Mouse (Mus musculus) midbrain, postnatal 0 days (tissue): ENCODE measurements around the gene Aim2. TPM values are rescaled to one million over a fixed set of nuclear protein-coding genes. Genes with fewer than 3 reads are reported as not detected.
"Not testable (repeated sequence)": the region's sequence is repeated elsewhere in the genome, so short reads cannot be mapped to it uniquely, and the experiment has no call there.

ENCODE experiments used
- ATAC-seq: fragments of 200-750 bp; cut with Nextera tagmentation; 2 replicates; pipeline ENCODE4 v1.8.0; 2017; ENCODE audit warnings: moderate number of reproducible peaks, mild to moderate bottlenecking, moderate TSS enrichment, moderate library complexity; ENCODE audit not compliant: low FRiP score
- DNase-seq: peaks from one replicate; pipeline ENCODE4 v3.0.0-alpha.2; 2015; ENCODE audit warnings: low spot score
- H3K27ac ChIP-seq: fragments of 300-500 bp; sonication (generic); 2 replicates; pipeline ENCODE4 v1.5.1; 2014; ENCODE audit warnings: low read depth, mild to moderate bottlenecking, low read length, mixed read lengths
- H3K27me3 ChIP-seq: fragments of 300-500 bp; sonication (generic); 2 replicates; pipeline ENCODE4 v1.6.1; 2014; ENCODE audit warnings: low read length, control low read depth, mixed read lengths; ENCODE audit not compliant: insufficient read depth
- H3K36me3 ChIP-seq: fragments of 300-500 bp; sonication (generic); 2 replicates; pipeline ENCODE4 v1.6.1; 2014; ENCODE audit warnings: low read length, control low read depth, mixed read lengths; ENCODE audit not compliant: insufficient read depth
- H3K4me1 ChIP-seq: fragments of 300-500 bp; sonication (generic); 2 replicates; pipeline ENCODE4 v1.6.1; 2014; ENCODE audit warnings: mild to moderate bottlenecking, control low read depth, antibody characterized with exemption, low read length, mixed read lengths; ENCODE audit not compliant: insufficient read depth
- H3K4me2 ChIP-seq: fragments of 300-500 bp; sonication (generic); 2 replicates; pipeline ENCODE4 v1.6.1; 2014; ENCODE audit warnings: low read depth, mild to moderate bottlenecking, low read length, mixed read lengths; ENCODE audit not compliant: poor library complexity, severe bottlenecking
- H3K4me3 ChIP-seq: fragments of 300-500 bp; sonication (generic); 2 replicates; pipeline ENCODE4 v1.5.1; 2014; ENCODE audit warnings: low read depth, mild to moderate bottlenecking, low read length, moderate library complexity
- H3K9ac ChIP-seq: fragments of 300-500 bp; sonication (generic); replicated peaks from 2 replicates; pipeline ENCODE4 v1.6.1; 2014; ENCODE audit warnings: mild to moderate bottlenecking, low read length, moderate library complexity, mixed read lengths; ENCODE audit not compliant: poor library complexity, severe bottlenecking
- H3K9me3 ChIP-seq: fragments of 300-500 bp; sonication (generic); 2 replicates; pipeline ENCODE4 v1.6.1; 2016; ENCODE audit warnings: low read length, control low read depth
- WGBS: fragments of 180-500 bp; shearing (Covaris S2); extraction: QIAGEN DNeasy Blood & Tissue Kit; methylation state at CpG from one replicate; pipeline ENCODE4 v1.1.7; 2014; 5-methylcytosine and 5-hydroxymethylcytosine counted together
- polyA plus RNA-seq: library from polyadenylated mRNA; unstranded; fragments of >200 nt; fragmentation: Nextera tagmentation; extraction: Ambion mirVana; gene quantifications from 2 replicates; pipeline ENCODE4 v1.2.1, GENCODE M21; 2015
- total RNA-seq: library from RNA; depleted of rRNA; stranded (reverse); fragments of >200 nt; gene quantifications from 2 replicates; pipeline ENCODE4 v1.2.3, GENCODE M21; 2014; rRNA removed

Aim2 gene
- total and polyA plus RNA-seq, 2 experiments from 2014 or later: 0.66 to 0.89 TPM

- 94% methylated on average over 3 of the region's 3 CpGs for WGBS
- H3K27me3 ChIP-seq, H3K4me3 ChIP-seq, H3K36me3 ChIP-seq, ATAC-seq, H3K9me3 ChIP-seq, H3K4me2 ChIP-seq, DNase-seq, H3K27ac ChIP-seq, H3K9ac ChIP-seq, H3K4me1 ChIP-seq: not testable (repeated sequence)
Observed at GRCm38 (mm10) chr1:173490812-173491480, 140.3 kb downstream of the Aim2 start, which contains the start of gene Ifi206. TSS of gene Ifi206 (minus strand) at chr1:173491041.

GRCm38 (mm10) chr1:173491483-173491882 lies 140.8 kb downstream of the Aim2 start:
- H3K27me3 ChIP-seq, H3K4me2 ChIP-seq, ATAC-seq, DNase-seq, H3K9me3 ChIP-seq, H3K27ac ChIP-seq, H3K9ac ChIP-seq, H3K4me3 ChIP-seq, H3K4me1 ChIP-seq, H3K36me3 ChIP-seq: not testable (repeated sequence)

- H3K9me3 ChIP-seq, H3K27ac ChIP-seq, H3K4me3 ChIP-seq, DNase-seq, H3K4me2 ChIP-seq, H3K9ac ChIP-seq, H3K36me3 ChIP-seq, H3K27me3 ChIP-seq, ATAC-seq, H3K4me1 ChIP-seq: not testable (repeated sequence)
- WGBS: 95% methylated on average over 2 of the region's 2 CpGs
Observed at GRCm38 (mm10) chr1:173510595-173510994, 159.9 kb downstream of the Aim2 start.

Other genes starting within 250 kb of the Aim2 start
- not detected in 2 replicates for gene Olfr1408, start 213.5 kb upstream of the Aim2 start, total RNA-seq
- gene Olfr1408, start 213.5 kb upstream of the Aim2 start, polyA plus RNA-seq: not detected in 2 replicates
- gene Olfr1406, start 160.2 kb upstream of the Aim2 start, total RNA-seq: not detected in 2 replicates
- not detected in 2 replicates for gene Olfr1406, start 160.2 kb upstream of the Aim2 start, polyA plus RNA-seq
- gene Olfr218, start 153.1 kb upstream of the Aim2 start, total RNA-seq: not detected in 2 replicates
- gene Olfr218, start 153.1 kb upstream of the Aim2 start, polyA plus RNA-seq: not detected in 2 replicates
- not detected in 2 replicates for gene Olfr1404, start 138.5 kb upstream of the Aim2 start, total RNA-seq
- not detected in 2 replicates for gene Olfr1404, start 138.5 kb upstream of the Aim2 start, polyA plus RNA-seq
- gene Fcer1a, start 123.7 kb upstream of the Aim2 start, total RNA-seq: not detected in 2 replicates
- not detected in 2 replicates for gene Fcer1a, start 123.7 kb upstream of the Aim2 start, polyA plus RNA-seq
- gene Olfr418, start 84.9 kb upstream of the Aim2 start, total RNA-seq: not detected in 2 replicates
- not detected in 2 replicates for gene Olfr418, start 84.9 kb upstream of the Aim2 start, polyA plus RNA-seq
- gene Mptx2, start 73.1 kb upstream of the Aim2 start, total RNA-seq: not detected in 2 replicates
- not detected in 2 replicates for gene Mptx2, start 73.1 kb upstream of the Aim2 start, polyA plus RNA-seq
- 38.0 and 52.3 TPM in 2 replicates for gene Ackr1, start 17.1 kb upstream of the Aim2 start, total RNA-seq
- 23.1 and 24.1 TPM in 2 replicates for gene Ackr1, start 17.1 kb upstream of the Aim2 start, polyA plus RNA-seq
- 547 and 554 TPM in 2 replicates for gene Cadm3, start 16.8 kb downstream of the Aim2 start, total RNA-seq
- 53.9 and 60.8 TPM in 2 replicates for gene Cadm3, start 16.8 kb downstream of the Aim2 start, polyA plus RNA-seq
- 0.11 TPM in 1 of 2 replicates, not detected in the other for gene Ifi206, start 140.2 kb downstream of the Aim2 start, total RNA-seq
- gene Ifi206, start 140.2 kb downstream of the Aim2 start, polyA plus RNA-seq: not detected in 2 replicates
- not detected in 2 replicates for gene Ifi214, start 185.1 kb downstream of the Aim2 start, total RNA-seq
- gene Ifi214, start 185.1 kb downstream of the Aim2 start, polyA plus RNA-seq: not detected in 2 replicates
- gene Ifi213, start 248.4 kb downstream of the Aim2 start, total RNA-seq: 0.22 TPM in 1 of 2 replicates, not detected in the other
- gene Ifi213, start 248.4 kb downstream of the Aim2 start, polyA plus RNA-seq: not detected in 2 replicates